Mouse (Mus musculus) forebrain, postnatal 0 days (tissue): Measurements from ENCODE around the gene Foxred1. TPM values are rescaled to one million over a fixed set of nuclear protein-coding genes. Genes with fewer than 3 reads are reported as not detected.

Experiments used
- ATAC-seq: fragments of 200-750 bp; cut with Nextera tagmentation; 2 replicates; pipeline ENCODE4 v1.8.0; 2017; ENCODE audit warnings: mild to moderate bottlenecking, moderate library complexity
- DNase-seq: peaks from one replicate; pipeline ENCODE4 v3.0.0-alpha.2; 2015
- H3K27ac ChIP-seq: fragments of 300-500 bp; sonication (generic); 2 replicates; pipeline ENCODE4 v1.5.1; 2014; ENCODE audit warnings: low read depth, mild to moderate bottlenecking, antibody characterized with exemption, low read length, moderate library complexity, mixed read lengths
- H3K27me3 ChIP-seq: fragments of 300-500 bp; sonication (generic); 2 replicates; pipeline ENCODE4 v1.6.1; 2014; ENCODE audit warnings: mild to moderate bottlenecking, low read length, mixed read lengths; ENCODE audit not compliant: insufficient read depth
- H3K36me3 ChIP-seq: fragments of 300-500 bp; sonication (generic); 2 replicates; pipeline ENCODE4 v1.6.1; 2014; ENCODE audit warnings: mild to moderate bottlenecking, moderate library complexity; ENCODE audit not compliant: insufficient read depth
- H3K4me1 ChIP-seq: fragments of 300-500 bp; sonication (generic); 2 replicates; pipeline ENCODE4 v1.6.1; 2014; ENCODE audit warnings: antibody characterized with exemption; ENCODE audit not compliant: insufficient read depth
- H3K4me2 ChIP-seq: fragments of 300-500 bp; sonication (generic); 2 replicates; pipeline ENCODE4 v1.6.1; 2014; ENCODE audit warnings: low read depth, mild to moderate bottlenecking, moderate library complexity
- H3K4me3 ChIP-seq: fragments of 300-500 bp; sonication (generic); 2 replicates; pipeline ENCODE4 v1.5.1; 2014; ENCODE audit warnings: low read depth, low read length, mixed read lengths
- H3K9ac ChIP-seq: fragments of 300-500 bp; sonication (generic); 2 replicates; pipeline ENCODE4 v1.6.1; 2014; ENCODE audit warnings: mild to moderate bottlenecking
- H3K9me3 ChIP-seq: fragments of 300-500 bp; sonication (generic); 2 replicates; pipeline ENCODE4 v1.6.1; 2016; ENCODE audit warnings: low read length
- CTCF ChIP-seq: sonication (generic); IDR thresholded peaks from 2 replicates; pipeline ENCODE4 v1.5.1; 2016; ENCODE audit warnings: antibody characterized with exemption, control low read depth, low read depth
- WGBS: fragments of 180-500 bp; shearing (Covaris S2); extraction: QIAGEN DNeasy Blood & Tissue Kit; methylation state at CpG from one replicate; pipeline ENCODE4 v1.1.7; 2014; 5-methylcytosine and 5-hydroxymethylcytosine counted together
- polyA plus RNA-seq: library from polyadenylated mRNA; unstranded; fragments of >200 nt; fragmentation: Nextera tagmentation; extraction: Ambion mirVana; gene quantifications from 2 replicates; pipeline ENCODE4 v1.2.1, GENCODE M21; 2015
- total RNA-seq: library from RNA; depleted of rRNA; stranded (reverse); fragments of >200 nt; gene quantifications from 2 replicates; pipeline ENCODE4 v1.2.3, GENCODE M21; 2014; rRNA removed

Foxred1 gene
- total and polyA plus RNA-seq, 2 experiments from 2014 or later = 40.8 to 42.3 TPM

- Histone ChIP-seq H3K36me3 (no peaks in the 10 kb centered on the region), H3K27me3 (no peaks in the 10 kb centered on the region), H3K4me1 (no peaks in the 10 kb centered on the region), H3K4me3 (no peak overlapping the region), H3K9ac (no peak overlapping the region), H3K27ac (no peak overlapping the region), H3K4me2 (no peak overlapping the region), H3K9me3 (no peaks in the 10 kb centered on the region)
- ATAC-seq (no peak), DNase-seq (peak; percentile 32)
- WGBS = 68% methylated on average over 11 of the region's 11 CpGs
- TF ChIP-seq CTCF = no peak
Observed at GRCm38 (mm10) chr9:35163011-35163690, 47.7 kb downstream of the Foxred1 start.

DNA sequence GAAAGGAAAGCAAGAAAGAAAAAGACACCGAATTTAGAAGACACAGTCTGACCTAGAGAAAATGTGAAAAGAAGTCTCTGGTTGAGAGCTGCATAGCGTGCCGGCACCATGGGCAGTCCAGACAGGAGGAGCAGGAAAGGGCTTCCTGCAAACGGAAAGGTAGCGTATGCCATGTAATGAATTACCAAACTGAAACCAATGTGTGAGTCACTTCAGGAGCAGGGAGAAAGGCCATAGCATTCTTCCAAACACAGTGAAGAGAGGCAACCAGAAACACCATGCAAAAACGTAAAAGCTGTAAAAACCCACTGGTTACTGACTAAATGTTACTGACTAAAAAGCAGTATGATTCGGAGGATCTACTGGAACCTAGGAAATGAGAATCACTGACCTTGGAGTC is 49.1 kb downstream of the Foxred1 start:
- WGBS = 82% methylated on average over 7 of the region's 7 CpGs
- Histone ChIP-seq H3K4me2 (no peak overlapping the region), H3K27me3 (no peaks in the 10 kb centered on the region), H3K27ac (no peak overlapping the region), H3K9me3 (no peaks in the 10 kb centered on the region), H3K4me3 (no peak overlapping the region), H3K36me3 (no peaks in the 10 kb centered on the region), H3K9ac (no peak overlapping the region), H3K4me1 (no peaks in the 10 kb centered on the region)
- ATAC-seq = no peak
- no peak for DNase-seq
- no peak for TF ChIP-seq CTCF

- Histone ChIP-seq H3K36me3 (no peaks in the 10 kb centered on the region), H3K9me3 (no peaks in the 10 kb centered on the region), H3K27ac (no peak overlapping the region), H3K27me3 (no peaks in the 10 kb centered on the region), H3K4me3 (no peak overlapping the region), H3K4me2 (no peak overlapping the region), H3K9ac (no peak overlapping the region), H3K4me1 (no peaks in the 10 kb centered on the region)
- DNase-seq (no peak), ATAC-seq (no peak)
- TF ChIP-seq CTCF = no peak
- 71% methylated on average over 2 of the region's 2 CpGs for WGBS
Observed at GRCm38 (mm10) chr9:35160662-35161061, 50.2 kb downstream of the Foxred1 start.

- Histone ChIP-seq H3K9me3 (no peaks in the 10 kb centered on the region), H3K27ac (no peak overlapping the region), H3K4me3 (no peak overlapping the region), H3K4me1 (no peaks in the 10 kb centered on the region), H3K4me2 (no peak overlapping the region), H3K9ac (no peak overlapping the region), H3K36me3 (no peaks in the 10 kb centered on the region), H3K27me3 (no peaks in the 10 kb centered on the region)
- no peak for TF ChIP-seq CTCF
- DNase-seq (no peak), ATAC-seq (no peak)
- 90% methylated on average over 3 of the region's 3 CpGs for WGBS
Observed at GRCm38 (mm10) chr9:35158477-35158876, 52.4 kb downstream of the Foxred1 start.

GRCm38 (mm10) chr9:35156862-35157261 is 54.0 kb downstream of the Foxred1 start:
- no peak for DNase-seq
- no peak overlapping the region for H3K9ac ChIP-seq
- H3K36me3 ChIP-seq = no peaks in the 10 kb centered on the region
- H3K4me3 ChIP-seq = no peak overlapping the region
- no peaks in the 10 kb centered on the region for H3K4me1 ChIP-seq
- TF ChIP-seq CTCF = no peak
- no peak for ATAC-seq
- no peak overlapping the region for H3K27ac ChIP-seq
- no peaks in the 10 kb centered on the region for H3K27me3 ChIP-seq
- H3K4me2 ChIP-seq = no peak overlapping the region
- 96% methylated on average over 4 of the region's 4 CpGs for WGBS
- no peaks in the 10 kb centered on the region for H3K9me3 ChIP-seq

GRCm38 (mm10) chr9:35156002-35156710 is 54.7 kb downstream of the Foxred1 start:
- TF ChIP-seq CTCF = no peak
- no peaks in the 10 kb centered on the region for H3K4me1 ChIP-seq
- H3K36me3 ChIP-seq = no peaks in the 10 kb centered on the region
- ATAC-seq (no peak; the same call in 1 of the 2 replicates), DNase-seq (no peak)
- no peaks in the 10 kb centered on the region for H3K9me3 ChIP-seq
- 91% methylated on average over 5 of the region's 5 CpGs for WGBS
- H3K4me2 ChIP-seq = no peak overlapping the region
- no peak overlapping the region for H3K9ac ChIP-seq
- no peak overlapping the region for H3K4me3 ChIP-seq
- H3K27me3 ChIP-seq = no peaks in the 10 kb centered on the region
- no peak overlapping the region for H3K27ac ChIP-seq

Other genes with a start within 250 kb of the Foxred1 start
- 22.6 and 23.5 TPM in 2 replicates for gene St3gal4, start 91.8 kb downstream of the Foxred1 start, total RNA-seq
- gene St3gal4, start 91.8 kb downstream of the Foxred1 start, polyA plus RNA-seq = 16.1 and 18.2 TPM in 2 replicates
- 48.5 and 61.6 TPM in 2 replicates for gene Dcps, start 35.0 kb downstream of the Foxred1 start, total RNA-seq
- gene Dcps, start 35.0 kb downstream of the Foxred1 start, polyA plus RNA-seq = 63.5 and 63.6 TPM in 2 replicates
- 31.0 and 37.6 TPM in 2 replicates for gene Srpr, start 10.9 kb downstream of the Foxred1 start, total RNA-seq
- 40.1 and 45.7 TPM in 2 replicates for gene Srpr, start 10.9 kb downstream of the Foxred1 start, polyA plus RNA-seq
- 1.7 and 2.0 TPM in 2 replicates for gene Tirap, start 10.8 kb downstream of the Foxred1 start, total RNA-seq
- 1.5 and 2.1 TPM in 2 replicates for gene Tirap, start 10.8 kb downstream of the Foxred1 start, polyA plus RNA-seq
- 34.6 and 41.5 TPM in 2 replicates for gene Fam118b, start 56.8 kb upstream of the Foxred1 start, total RNA-seq
- gene Fam118b, start 56.8 kb upstream of the Foxred1 start, polyA plus RNA-seq = 49.7 and 59.7 TPM in 2 replicates
- gene Rpusd4, start 56.8 kb upstream of the Foxred1 start, total RNA-seq = 9.2 and 10.9 TPM in 2 replicates
- gene Rpusd4, start 56.8 kb upstream of the Foxred1 start, polyA plus RNA-seq = 10.2 and 11.4 TPM in 2 replicates
- 9.6 and 13.7 TPM in 2 replicates for gene Cdon, start 210.1 kb upstream of the Foxred1 start, total RNA-seq
- 0.94 and 1.3 TPM in 2 replicates for gene Cdon, start 210.1 kb upstream of the Foxred1 start, polyA plus RNA-seq